Mouse (Mus musculus): ENCODE results near the gene Olfr1357. TPM values are rescaled to one million over a fixed set of nuclear protein-coding genes. Genes with fewer than 3 reads are reported as not detected.

Olfr1357 gene
- polyA plus RNA-seq, 1 experiment from 2014 or later, result not detected

DNA sequence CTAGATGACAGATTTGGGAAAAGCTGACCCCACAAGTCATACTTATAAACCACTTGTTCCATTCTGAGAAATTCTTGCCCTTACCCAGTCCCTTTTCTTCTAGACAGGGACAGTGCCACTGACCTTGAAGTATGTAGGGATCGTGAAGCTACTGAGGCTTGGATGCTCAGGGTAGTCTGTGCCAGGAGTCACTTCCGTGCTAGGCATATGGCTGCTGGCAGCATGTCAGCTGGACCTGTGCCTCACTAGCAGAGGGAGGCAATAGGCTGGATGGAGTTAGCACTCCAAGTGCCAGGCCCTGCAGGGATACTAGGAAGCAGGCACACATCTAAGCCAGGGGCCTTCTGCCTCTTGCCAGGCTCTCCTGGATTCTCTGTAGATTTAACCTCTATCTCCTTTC lies 42.2 kb downstream of the Olfr1357 start:
- 66% methylated on average over 2 of the region's 2 CpGs for WGBS
- no peak for DNase-seq (ENCODE audit: low spot score)
- H3K9ac ChIP-seq (ENCODE audit: low read depth, low read length), result no peak overlapping the region

DNA sequence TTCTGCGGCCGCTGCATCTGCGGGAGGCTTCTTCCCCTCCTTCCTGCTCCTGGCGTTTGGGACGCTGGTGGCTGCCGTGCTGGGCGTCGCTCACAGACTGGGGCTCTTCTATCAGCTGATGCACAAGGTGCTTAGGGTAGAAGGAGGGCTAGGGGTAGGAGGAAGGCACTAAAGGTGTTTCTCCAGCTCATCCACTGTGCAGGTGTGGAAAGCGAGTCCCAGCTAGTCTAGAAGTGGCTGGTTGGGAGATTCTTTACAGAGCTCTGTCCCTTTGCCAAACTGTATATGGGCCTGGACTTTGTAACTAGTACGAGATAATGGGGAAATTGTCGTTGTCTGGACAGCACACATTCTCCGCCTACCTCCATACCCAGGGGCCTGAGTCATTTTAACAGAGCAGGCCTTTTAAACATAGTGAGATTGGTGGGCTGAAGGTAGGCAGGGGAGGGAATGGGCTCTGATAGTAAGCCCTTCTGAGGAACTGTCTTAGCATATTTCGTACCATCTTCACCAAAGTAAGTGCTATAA lies 42.7 kb downstream of the Olfr1357 start:
- Histone ChIP-seq H3K4me1 (replicated peaks; ENCODE audit: insufficient read depth, low read length) (no peaks in the 10 kb centered on the region), H3K27ac (peak overlapping the region; percentile 95), H3K4me3 (replicated peaks; ENCODE audit: low read depth, low read length) (peak overlapping the region; percentile 65), H3K9me3 (replicated peaks; ENCODE audit: low read length) (no peaks in the 10 kb centered on the region), H3K9ac (ENCODE audit: low read depth, low read length) (peak overlapping the region; percentile 79), H3K4me2 (ENCODE audit: low read length) (peak overlapping the region; percentile 88), H3K27me3 (ENCODE audit: insufficient read depth, low read length) (no peaks in the 10 kb centered on the region), H3K36me3 (ENCODE audit: insufficient read depth, low read length) (0 out of 2 replicates have a peak, but pooled peaks cover 26% of the 10 kb centered on the region)
- no peak for TF ChIP-seq CTCF (IDR thresholded peaks at IDR 0.05; ENCODE audit: low read depth)
- DNase-seq (ENCODE audit: low spot score) (no peak), ATAC-seq (replicated peaks; ENCODE audit: low FRiP score, low read depth) (peak; percentile 23)
- WGBS, result 13% methylated on average over 13 of the region's 13 CpGs

More for the DNA sequence above, 42.2 kb downstream of the Olfr1357 start:
- H3K4me3 ChIP-seq (replicated peaks; ENCODE audit: low read depth, low read length), result no peak overlapping the region
- no peaks in the 10 kb centered on the region for H3K9me3 ChIP-seq (replicated peaks; ENCODE audit: low read length)
- no peak for TF ChIP-seq CTCF (IDR thresholded peaks at IDR 0.05; ENCODE audit: low read depth)
- no peak for ATAC-seq (replicated peaks; ENCODE audit: low FRiP score, low read depth)
- no peaks in the 10 kb centered on the region for H3K4me1 ChIP-seq (replicated peaks; ENCODE audit: insufficient read depth, low read length)
- peak overlapping the region; percentile 88; the same call in 1 of the 2 replicates for H3K4me2 ChIP-seq (ENCODE audit: low read length)
- no peak overlapping the region for H3K27ac ChIP-seq
- H3K27me3 ChIP-seq (ENCODE audit: insufficient read depth, low read length), result no peaks in the 10 kb centered on the region
- peaks cover 29% of the 10 kb centered on the region; the same call in 1 of the 2 replicates for H3K36me3 ChIP-seq (ENCODE audit: insufficient read depth, low read length)

DNA sequence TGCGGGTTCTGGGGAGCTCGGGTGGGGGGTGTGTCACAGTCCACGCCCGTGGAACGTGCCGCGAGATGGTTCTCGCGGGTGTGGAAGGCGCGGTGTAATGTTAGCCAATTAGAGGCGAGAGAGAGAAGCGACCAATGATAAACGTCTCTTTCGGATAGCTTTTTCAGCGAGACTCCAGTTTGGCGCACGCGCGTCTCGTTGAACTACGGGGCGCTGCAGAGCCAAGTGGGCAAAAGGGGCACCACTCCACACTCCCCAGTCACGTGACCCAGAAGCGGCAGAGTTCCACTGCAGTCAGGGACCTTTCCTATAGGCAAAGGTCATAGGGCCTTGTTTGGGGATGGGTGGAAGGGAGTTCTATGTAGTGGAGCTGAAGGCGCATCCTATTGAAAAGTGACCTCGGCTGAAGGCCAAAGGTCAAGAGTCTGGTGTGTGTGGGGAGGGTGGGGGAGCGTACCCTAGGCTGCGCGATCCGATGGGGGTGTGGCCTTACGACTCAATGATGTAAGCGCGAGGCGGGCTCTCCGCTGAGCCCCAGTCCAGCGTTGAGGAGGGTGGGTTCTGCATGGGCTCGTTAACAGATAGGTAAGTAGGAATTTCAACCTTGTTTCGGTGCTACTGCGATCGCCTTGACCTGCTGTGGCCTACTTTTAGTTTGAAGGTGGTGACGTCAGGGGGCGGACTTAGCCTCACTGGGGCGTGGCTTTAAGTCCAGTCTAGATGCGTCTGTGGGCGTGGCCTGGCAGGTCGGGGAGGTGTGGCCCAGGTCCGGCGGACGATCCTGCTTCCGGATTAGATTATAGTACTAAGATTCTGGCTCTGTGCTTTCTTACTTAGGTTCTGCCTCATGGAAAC lies 43.4 kb downstream of the Olfr1357 start, which contains the start of gene Ilvbl:
Gene Ilvbl (plus strand): TSS at position 97 of the 855 bp plus-strand sequence.
- 0 out of 2 replicates have a peak, but pooled peaks have one; percentile 32 for TF ChIP-seq CTCF (IDR thresholded peaks at IDR 0.05; ENCODE audit: low read depth)
- DNase-seq (ENCODE audit: low spot score) (peak; percentile 98), ATAC-seq (replicated peaks; ENCODE audit: low FRiP score, low read depth) (peak; percentile 92)
- 0 out of 2 replicates have a peak, but pooled peaks cover 19% of the 10 kb centered on the region for H3K36me3 ChIP-seq (ENCODE audit: insufficient read depth, low read length)
- under 1% methylated on average over 51 of the region's 51 CpGs for WGBS
- H3K4me2 ChIP-seq (ENCODE audit: low read length), result peak within 1 kb of the TSS; percentile 88
- peak within 1 kb of the TSS; percentile 65 for H3K4me3 ChIP-seq (replicated peaks; ENCODE audit: low read depth, low read length)
- H3K4me1 ChIP-seq (replicated peaks; ENCODE audit: insufficient read depth, low read length), result no peaks in the 10 kb centered on the region
- no peaks in the 10 kb centered on the region for H3K9me3 ChIP-seq (replicated peaks; ENCODE audit: low read length)
- H3K27ac ChIP-seq, result peak within 1 kb of the TSS; percentile 95
- no peaks in the 10 kb centered on the region for H3K27me3 ChIP-seq (ENCODE audit: insufficient read depth, low read length)
- peak within 1 kb of the TSS; percentile 79 for H3K9ac ChIP-seq (ENCODE audit: low read depth, low read length)

DNA sequence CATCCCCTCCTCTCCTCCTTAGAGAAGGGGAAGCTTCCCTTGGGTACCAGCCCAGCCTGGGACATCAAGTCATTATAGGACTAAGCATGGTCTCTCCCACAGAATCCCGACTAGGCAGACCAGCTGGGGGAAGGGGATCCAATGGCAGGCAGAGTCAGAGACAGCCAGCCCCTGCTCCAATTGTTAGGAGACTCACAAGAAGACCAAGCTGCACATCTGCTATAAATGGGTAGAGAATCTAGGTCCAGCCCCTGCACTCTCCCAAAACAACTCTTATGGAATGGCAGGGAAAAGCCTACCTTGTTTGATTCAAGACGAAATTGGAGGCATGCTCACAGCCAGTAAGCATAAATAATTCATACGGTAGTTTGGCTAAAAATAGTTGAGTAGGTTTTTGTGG lies 44.6 kb downstream of the Olfr1357 start:
- H3K4me1 ChIP-seq (replicated peaks; ENCODE audit: insufficient read depth, low read length), result no peaks in the 10 kb centered on the region
- no peak for ATAC-seq (replicated peaks; ENCODE audit: low FRiP score, low read depth)
- DNase-seq (ENCODE audit: low spot score), result no peak
- WGBS, result 66% methylated on average over 3 of the region's 3 CpGs
- no peaks in the 10 kb centered on the region for H3K9me3 ChIP-seq (replicated peaks; ENCODE audit: low read length)
- H3K9ac ChIP-seq (ENCODE audit: low read depth, low read length), result no peak overlapping the region
- H3K27me3 ChIP-seq (ENCODE audit: insufficient read depth, low read length), result no peaks in the 10 kb centered on the region
- no peak overlapping the region for H3K4me2 ChIP-seq (ENCODE audit: low read length)
- H3K4me3 ChIP-seq (replicated peaks; ENCODE audit: low read depth, low read length), result no peak overlapping the region
- H3K36me3 ChIP-seq (ENCODE audit: insufficient read depth, low read length), result 0 out of 2 replicates have a peak, but pooled peaks cover 12% of the 10 kb centered on the region
- no peak for TF ChIP-seq CTCF (IDR thresholded peaks at IDR 0.05; ENCODE audit: low read depth)
- no peak overlapping the region for H3K27ac ChIP-seq

DNA sequence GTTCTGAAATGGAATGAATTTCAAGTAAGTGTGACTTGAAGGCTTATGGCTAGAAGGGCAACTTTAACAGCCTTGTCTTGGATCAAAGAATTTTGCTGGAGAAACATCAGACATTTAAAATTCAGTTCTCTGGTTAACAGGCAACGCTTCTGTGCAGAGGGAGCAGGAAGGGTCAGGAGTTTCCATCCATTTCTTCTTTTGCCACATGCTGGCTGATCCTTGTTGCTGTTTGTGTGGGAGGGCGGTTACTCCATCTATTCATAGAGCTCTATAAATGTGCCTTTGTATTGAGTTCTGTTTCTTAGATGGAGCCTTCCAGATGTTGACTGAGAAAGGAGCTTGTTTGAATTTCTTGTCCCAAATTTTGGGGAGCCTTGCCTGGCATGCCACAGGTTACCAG lies 47.0 kb downstream of the Olfr1357 start:
- Histone ChIP-seq H3K4me2 (ENCODE audit: low read length) (no peak overlapping the region), H3K27me3 (ENCODE audit: insufficient read depth, low read length) (no peaks in the 10 kb centered on the region), H3K9me3 (replicated peaks; ENCODE audit: low read length) (no peaks in the 10 kb centered on the region), H3K4me1 (replicated peaks; ENCODE audit: insufficient read depth, low read length) (no peaks in the 10 kb centered on the region), H3K4me3 (replicated peaks; ENCODE audit: low read depth, low read length) (no peak overlapping the region), H3K27ac (no peak overlapping the region), H3K9ac (ENCODE audit: low read depth, low read length) (no peak overlapping the region), H3K36me3 (ENCODE audit: insufficient read depth, low read length) (no peaks in the 10 kb centered on the region)
- ATAC-seq (replicated peaks; ENCODE audit: low FRiP score, low read depth), result no peak
- no peak for TF ChIP-seq CTCF (IDR thresholded peaks at IDR 0.05; ENCODE audit: low read depth)
- WGBS, result 48% methylated on average over 2 of the region's 2 CpGs
- DNase-seq (ENCODE audit: low spot score), result peak; percentile 26

DNA sequence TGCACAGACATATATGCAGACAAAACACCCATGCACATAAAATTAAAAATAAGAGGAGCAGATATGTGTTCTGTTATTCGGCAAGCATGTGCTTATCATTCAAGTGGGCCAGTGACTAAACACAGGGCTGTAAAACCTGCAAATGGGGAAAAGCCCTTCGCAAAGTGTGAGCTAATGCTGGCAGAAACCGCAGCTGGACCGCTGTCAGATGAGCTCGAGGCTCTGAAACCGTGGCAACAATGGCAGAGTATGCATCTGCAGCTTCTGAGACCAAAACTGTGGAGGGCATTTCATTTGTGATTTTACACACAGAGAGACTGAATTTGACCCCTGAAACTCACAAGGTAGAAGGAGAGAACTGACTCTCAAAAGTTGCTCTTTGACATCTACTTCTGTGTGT lies 47.5 kb downstream of the Olfr1357 start:
- H3K9me3 ChIP-seq (replicated peaks; ENCODE audit: low read length), result no peaks in the 10 kb centered on the region
- DNase-seq (ENCODE audit: low spot score) (no peak), ATAC-seq (replicated peaks; ENCODE audit: low FRiP score, low read depth) (no peak)
- no peak overlapping the region for H3K4me2 ChIP-seq (ENCODE audit: low read length)
- no peak for TF ChIP-seq CTCF (IDR thresholded peaks at IDR 0.05; ENCODE audit: low read depth)
- no peak overlapping the region for H3K4me3 ChIP-seq (replicated peaks; ENCODE audit: low read depth, low read length)
- no peak overlapping the region for H3K9ac ChIP-seq (ENCODE audit: low read depth, low read length)
- H3K27me3 ChIP-seq (ENCODE audit: insufficient read depth, low read length), result no peaks in the 10 kb centered on the region
- H3K4me1 ChIP-seq (replicated peaks; ENCODE audit: insufficient read depth, low read length), result no peaks in the 10 kb centered on the region
- H3K27ac ChIP-seq, result no peak overlapping the region
- no peaks in the 10 kb centered on the region for H3K36me3 ChIP-seq (ENCODE audit: insufficient read depth, low read length)
- WGBS, result 59% methylated on average over 6 of the region's 6 CpGs
